Mouse (Mus musculus) retina, postnatal 1 day (tissue): ENCODE data around the gene Fam166b.

ENCODE experiments used
- DNase-seq: peaks from one replicate; pipeline ENCODE4 v3.0.0-alpha.2; 2012

Gene Fam166b

DNA sequence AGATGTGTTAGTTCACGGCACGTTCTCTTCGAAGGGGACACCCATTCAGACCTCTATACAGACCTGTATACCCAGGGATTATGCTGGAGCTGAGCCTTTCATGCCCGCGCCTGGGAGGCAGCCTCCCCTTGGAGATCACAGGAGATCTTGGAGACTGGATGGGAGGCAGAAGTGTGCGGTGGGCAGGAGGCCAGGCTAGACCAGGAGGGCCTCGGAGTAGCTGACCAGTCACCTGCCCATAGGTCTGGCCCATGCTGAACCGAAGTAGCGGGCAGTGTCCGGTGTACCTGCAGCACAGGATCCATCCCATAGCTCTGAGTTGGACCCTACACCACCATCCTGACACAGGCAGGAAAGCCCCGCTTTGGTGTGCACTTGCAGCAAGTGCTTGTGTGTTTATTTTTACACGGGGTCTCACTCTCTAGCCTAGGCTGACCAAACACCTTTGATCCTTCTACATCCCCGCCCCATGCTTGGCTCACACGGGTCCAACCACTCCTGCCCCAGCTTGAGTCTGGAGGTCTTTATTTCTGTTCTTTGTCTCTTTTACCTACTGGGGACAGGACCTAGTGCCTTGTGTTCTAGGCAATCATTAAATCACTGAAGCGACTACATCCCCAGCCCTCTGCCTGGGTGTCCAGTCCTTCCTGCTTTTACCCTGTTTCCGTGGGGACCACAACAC lies 613 bp downstream of the Fam166b start:
- DNase-seq = no peak

DNA sequence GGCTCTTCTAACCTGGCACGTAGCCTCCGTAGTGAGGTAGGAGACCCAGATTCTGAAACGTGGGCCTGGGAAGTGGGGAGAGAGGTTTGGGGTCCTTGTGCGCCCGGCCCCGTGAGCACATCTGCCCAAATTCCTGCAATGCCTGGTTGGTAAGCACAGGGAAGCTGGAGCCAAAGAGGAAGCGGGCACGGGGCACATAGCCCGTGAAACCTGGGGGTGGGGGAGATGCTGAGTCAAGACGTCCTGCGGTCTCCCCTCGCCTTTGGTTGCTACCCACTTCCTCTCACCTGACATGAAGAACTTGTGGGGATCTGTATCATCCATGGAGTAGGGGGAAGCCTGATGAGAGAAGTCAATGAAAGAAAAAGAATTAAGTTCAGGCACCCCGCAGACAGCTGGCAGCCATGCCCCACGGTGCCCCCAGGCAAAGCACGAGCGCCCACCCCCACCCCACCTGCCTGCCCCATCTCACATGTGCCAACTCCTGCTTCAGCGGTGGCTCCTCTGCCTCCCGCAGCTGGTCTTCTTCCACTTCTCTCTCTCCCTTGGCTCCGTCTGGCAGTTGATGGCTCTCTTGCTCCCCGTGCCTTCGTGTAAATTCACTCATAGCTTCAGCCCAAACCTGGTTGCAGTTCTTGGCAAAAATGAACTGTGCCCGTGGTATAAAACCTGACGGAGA lies 1.3 kb downstream of the Fam166b start:
- peak; percentile 19 for DNase-seq

DNA sequence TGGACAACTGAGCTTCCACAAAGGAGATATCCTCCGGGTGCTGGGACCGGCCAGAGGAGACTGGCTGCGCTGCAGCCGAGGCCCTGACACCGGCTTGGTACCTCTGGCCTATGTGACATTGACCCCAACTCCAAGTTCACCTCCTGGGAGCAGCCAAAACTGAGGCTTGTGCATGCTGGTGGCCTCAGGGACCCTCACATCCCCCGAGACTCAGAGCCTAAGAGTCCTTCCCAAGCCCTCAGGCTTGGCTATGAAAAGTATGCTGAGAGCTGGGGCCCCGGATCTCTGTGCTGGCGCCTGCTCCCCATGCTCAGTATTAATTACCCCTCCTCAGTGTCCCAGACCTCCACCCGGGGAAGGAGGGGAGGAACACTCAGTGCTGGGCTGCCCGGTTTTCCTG lies 2.4 kb downstream of the Fam166b start:
- no peak for DNase-seq

DNA sequence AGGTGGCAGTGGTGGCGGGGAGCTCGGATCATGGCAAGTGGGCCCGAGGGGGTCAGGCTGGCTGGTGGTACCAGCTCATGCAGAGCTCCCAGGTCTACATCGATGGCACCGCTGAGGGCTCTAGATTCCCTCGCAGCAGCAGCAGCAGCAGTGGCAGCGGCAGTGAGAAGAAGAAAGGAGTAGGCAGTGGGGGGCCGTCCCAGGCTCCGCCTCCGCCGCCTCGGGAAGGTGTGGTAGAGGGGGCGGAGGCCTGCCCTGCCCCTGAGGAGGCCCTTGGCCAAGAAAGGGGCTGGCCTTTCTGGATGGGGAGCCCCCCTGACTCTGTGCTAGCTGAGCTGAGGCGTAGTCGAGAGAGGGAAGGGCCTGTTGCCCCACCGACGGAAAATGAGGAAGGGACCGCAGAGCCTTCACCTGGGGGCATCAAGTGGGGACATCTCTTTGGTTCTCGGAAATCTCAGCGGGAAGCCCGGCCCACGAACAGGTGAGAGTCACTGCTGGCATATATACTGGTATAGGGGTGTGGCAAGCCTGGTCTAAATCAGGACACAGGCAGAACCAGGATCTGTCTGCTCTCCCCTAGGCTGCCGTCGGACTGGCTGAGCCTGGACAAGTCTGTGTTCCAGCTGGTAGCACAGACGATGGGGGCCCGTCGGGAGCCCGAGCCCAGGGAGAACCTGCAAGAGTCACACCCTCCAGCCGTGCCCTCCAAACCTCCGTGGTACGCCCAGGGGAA lies 3.1 kb downstream of the Fam166b start:
- peak; percentile 17 for DNase-seq

DNA sequence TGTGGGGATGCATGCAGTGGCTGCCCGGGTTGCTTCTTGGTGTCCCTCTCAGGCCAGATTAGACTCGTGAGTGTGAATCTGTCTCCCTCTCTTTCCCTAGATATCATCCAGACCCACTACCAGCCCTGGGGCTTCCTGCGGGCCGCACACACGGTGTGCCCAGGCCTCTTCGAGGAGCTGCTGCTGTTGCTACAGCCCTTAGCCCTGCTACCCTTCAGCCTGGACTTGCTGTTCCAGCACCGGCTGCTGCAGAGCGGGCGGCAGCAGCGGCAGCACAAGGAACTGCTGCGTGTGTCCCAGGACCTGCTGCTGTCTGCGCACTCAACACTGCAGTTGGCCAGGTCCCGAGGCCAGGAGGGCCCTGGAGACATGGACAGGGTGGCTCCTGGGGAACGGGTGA lies 3.7 kb downstream of the Fam166b start:
- no peak for DNase-seq

DNA sequence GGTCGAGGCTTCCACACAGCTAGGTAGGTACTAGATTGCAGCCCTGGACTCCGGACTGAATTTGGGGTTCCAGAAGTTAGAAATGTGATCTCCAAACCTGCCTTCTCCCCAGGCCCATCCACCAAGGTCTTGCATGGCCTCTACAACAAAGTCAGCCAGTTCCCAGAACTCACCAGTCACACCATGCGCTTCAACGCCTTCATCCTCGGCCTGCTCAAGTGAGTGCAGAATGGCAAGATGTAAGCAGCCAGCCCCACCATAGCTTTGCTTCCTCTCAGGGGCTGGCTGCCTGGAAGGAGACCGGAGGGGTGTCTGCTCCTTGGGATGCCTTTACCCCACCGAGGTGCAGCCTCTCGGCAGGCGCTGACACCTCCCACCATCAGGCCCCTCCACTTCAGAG lies 4.9 kb downstream of the Fam166b start:
- no peak for DNase-seq

DNA sequence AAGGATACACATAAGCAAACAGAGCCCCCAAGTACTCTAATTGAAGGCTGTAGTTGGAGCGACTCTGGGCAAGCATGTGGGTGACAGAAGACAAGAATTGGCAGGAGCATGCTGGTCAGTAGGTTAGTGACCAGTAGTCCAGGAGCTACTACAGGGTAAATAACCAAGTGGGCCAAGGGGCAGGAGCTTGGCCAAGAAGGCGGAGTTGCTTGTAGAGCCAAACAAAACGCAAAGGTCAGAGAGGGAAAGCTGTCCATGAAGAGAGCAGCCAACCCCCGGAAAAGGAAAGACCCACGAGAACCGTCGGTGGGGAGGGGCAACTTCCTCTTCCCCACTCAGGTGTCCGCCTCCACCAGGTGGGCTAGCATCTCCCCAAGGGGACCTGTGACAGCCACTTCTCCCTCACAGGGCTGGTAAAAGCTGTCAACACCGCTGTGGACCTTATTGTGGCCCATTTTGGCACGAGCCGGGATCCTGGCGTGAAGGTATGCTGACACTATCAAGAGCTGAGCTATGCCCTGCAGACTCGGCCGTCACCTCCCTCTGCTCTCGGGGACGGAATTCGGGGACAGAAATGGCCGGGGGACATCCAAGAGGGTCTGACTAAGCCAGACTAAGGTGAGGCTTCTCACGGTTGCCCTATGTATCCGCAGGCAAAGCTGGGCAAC lies 5.5 kb downstream of the Fam166b start:
- no peak for DNase-seq

DNA sequence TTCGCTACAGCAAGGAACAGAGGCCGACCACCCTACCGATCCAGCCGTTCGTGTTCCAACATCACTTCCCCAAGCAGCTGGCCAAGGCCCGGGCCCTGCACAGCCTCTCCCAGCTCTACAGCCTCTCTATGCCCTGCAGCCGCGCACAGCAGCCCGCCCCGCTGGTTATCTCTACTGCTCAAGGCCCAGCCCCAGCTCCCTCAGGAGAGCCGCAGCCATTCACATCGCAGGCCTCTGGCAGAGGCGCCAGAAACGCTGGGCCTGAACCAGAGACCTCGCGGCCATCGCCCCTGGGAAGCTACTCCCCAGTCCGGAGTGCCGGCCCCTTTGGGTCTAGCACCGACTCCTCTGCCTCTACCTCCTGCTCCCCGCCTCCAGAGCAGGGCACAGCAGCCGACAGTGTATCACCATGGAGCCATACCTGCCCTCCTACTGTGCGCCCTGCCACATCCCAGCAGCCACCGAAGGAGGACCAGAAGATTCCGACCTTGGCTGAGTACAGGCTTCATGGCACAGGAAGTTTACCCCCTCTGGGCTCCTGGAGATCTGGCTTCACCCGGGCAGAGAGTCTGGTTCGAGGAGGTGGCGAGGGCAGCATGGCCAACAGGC lies 7.2 kb downstream of the Fam166b start:
- no peak for DNase-seq

DNA sequence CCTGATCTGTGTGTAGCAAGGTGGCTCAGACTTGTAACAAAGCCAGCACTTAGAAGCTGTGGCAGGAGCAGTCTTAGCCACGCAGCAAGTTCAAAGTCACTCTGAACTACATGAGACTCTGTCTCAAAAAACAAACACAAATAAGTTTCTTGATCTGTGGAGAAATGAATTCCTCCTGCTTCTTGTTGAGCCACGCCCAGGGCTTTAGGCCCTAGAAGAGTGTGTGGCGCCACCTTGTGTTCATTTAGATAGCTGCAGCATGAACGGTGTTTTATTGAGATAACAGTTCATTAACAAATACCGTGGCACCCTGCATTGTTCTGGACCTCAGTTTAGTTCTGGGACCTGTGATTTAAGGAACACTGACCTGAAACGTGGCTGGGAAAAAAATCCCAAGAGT lies 8.6 kb downstream of the Fam166b start:
- peak; percentile 86 for DNase-seq

DNA sequence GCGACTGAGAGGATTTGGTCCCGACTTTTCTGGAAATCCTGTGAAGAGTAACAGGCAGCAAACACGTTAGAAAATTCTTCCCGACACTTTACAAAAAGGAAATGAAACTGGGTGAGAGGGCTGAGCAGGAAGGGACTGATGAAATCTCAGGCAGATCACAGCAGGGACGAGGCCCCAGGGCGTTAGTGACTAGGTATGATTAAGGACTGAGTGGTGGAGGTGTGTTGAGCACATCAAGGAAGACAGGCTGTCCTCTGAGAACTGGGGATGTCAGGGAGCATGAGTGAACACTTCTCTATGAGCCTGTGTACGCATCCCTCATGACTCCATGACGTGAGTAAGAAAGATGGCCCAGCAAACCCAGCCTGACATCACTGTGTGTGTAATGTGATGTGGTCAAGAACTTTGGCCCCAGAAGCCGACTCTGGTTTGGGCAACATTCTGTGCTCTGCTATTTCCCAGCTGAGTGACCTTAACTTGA lies 9.1 kb downstream of the Fam166b start:
- no peak for DNase-seq

DNA sequence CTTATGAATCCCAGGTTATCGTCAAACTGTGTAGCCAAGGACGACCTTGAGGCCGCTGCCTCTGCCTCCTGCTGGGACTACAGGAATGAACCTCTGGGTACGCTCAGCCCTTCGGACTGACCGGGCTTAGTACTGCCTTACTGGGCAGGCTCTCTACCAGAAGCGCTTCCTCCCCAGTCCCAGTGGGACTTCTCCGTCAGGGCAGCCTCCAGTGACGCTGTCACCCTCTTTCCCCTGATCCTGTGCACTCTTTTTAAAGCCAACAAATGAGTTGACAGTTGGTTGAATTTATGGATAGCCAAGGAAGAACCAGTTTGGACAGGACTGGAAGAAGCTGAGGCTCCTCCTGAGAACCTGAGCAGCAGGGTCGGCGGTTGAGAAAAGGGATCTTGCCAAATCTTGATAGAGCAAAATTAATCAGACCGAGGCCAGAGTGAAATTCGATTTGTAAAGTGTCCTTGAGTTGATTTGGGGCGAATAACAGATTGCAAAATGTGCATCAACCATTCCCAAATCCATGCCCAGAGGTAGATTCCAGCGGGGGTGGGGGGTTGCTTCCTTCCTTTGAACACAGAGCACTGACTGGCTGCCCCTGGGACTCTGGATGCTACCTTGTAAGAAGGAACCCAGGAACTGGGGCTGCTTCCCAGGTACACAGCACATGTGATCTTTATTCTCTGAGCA lies 9.8 kb downstream of the Fam166b start:
- no peak for DNase-seq

DNA sequence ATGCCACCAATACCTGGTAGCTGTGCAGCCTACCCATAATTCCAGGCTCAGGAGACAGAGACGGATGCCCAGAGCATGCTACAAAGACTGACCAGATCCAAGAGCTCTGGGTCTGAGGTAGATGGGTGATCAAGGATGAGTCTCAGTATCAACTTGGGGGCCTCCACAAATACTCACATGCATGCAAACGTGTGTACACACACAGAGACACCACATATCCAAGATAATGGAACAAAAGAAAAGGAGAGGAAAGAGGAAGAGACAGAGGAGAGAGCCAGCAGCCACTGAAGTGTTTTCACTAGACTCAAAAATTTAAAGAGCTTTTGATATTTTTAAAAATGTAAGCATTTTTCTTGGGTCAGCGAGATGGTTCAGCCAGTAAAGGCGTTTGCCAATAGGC lies 10.5 kb downstream of the Fam166b start:
- DNase-seq = no peak

DNA sequence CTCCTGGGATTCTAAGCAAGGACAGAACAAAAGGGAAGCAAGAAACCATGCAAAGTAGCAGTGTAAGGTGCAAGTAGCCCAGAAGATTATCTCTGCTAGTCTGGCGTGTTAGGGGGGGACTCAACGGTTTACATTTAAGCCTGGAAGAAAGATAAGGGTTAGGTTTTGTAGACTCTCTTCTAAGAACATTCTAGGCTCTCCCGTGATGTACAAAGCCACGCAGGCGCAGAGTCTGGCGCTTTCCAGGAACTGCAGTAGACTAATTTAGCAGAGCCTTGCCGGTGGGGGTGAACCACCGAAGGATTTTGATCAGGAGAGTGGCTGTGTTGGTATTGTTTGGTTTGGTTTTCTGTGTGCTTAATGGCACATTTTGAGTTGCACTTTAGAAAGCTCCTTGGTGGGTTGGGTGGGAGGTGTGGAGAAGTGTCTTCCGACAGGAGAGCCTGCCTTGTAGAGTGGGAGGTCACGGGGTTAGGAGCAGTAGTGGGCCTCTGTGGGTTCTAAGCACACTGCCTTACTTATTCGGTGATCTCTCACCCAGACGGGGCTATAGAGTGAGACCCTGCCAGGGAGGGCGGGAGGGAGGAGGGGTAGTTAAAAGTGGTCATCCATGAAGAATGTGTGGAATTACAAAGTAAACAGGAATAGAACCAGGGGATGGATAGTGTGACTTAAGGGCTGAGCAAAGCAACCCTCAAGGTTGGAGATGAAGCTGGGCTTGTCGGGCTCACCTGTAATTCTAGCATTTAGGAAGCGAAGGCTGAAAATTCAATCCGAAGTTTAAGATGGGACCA lies 11.5 kb downstream of the Fam166b start:
- no peak for DNase-seq

DNA sequence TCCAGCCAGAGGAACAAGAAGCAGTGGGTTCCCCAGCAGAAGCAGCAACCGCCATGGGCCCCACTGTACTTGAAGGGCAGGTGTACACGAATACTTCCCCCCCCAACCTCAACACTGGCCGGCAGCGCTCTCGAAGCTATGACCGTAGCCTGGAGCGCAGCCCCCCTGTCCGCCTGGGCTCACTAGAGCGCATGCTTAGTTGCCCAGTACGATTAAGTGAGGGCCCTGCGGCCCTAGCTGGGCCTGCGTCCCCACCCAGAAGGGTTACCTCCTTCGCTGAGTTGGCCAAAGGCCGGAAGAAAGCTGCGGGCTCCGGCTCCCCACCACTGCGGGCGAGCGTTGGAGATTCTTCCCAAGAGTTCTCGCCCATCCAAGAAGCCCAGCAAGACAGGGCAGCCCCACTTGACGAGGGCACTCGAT lies 12.9 kb downstream of the Fam166b start:
- DNase-seq = no peak

DNA sequence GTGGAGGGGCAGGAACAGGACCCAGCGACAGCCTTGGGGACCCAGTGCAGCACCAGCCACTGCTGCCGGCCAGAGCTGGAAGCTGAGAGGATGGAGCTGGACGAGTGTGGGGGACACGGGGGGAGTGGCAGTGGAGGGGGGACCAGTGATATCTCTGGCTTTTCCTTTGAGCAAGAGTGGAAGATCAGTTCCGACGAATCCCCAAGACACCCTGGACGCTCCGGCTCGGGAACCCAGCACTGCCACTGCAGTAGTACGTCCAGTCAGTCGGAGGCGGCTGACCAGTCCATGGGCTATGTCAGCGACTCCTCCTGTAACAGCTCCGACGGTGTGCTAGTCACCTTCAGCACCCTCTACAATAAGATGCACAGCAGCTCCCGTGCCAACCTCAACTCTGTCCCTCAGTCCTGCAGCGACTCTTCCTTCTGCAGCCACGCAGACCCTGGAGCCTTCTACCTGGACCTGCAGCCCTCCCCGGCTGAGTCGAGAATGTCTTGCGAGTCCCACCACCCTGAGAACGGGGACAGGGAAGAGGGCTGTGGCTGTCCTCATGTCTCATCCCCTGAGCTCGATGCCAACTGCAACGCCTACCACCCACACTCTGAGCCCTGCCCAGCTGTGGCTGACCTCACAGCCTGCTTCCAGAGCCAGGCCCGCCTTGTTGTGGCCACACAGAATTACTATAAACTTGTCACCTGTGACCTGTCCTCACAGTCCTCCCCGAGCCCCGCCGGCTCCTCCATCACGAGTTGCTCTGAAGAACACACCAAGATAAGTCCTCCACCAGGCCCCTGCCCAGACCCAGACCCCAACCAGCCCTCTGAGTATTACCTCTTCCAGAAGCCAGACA lies 13.5 kb downstream of the Fam166b start:
- DNase-seq = no peak

DNA sequence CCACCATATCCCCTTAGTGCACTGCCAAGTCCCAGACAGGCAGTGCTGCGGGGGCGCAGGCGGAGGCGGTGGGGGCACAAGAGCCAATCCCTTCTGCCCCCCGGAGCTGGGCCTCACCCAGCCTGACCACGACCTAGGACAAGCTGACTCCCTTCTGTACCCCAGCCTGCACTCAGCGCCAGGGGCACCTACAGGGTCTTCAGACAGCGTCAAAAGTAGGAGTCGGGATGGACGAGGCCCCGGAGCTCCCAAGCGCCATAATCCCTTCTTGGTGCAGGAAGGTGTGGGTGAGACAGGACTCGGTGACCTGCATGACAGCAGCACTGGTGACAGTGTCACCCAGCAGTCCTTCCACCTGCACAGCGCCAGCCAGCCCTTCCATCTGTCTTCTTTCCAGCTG lies 14.2 kb downstream of the Fam166b start:
- DNase-seq = no peak

DNA sequence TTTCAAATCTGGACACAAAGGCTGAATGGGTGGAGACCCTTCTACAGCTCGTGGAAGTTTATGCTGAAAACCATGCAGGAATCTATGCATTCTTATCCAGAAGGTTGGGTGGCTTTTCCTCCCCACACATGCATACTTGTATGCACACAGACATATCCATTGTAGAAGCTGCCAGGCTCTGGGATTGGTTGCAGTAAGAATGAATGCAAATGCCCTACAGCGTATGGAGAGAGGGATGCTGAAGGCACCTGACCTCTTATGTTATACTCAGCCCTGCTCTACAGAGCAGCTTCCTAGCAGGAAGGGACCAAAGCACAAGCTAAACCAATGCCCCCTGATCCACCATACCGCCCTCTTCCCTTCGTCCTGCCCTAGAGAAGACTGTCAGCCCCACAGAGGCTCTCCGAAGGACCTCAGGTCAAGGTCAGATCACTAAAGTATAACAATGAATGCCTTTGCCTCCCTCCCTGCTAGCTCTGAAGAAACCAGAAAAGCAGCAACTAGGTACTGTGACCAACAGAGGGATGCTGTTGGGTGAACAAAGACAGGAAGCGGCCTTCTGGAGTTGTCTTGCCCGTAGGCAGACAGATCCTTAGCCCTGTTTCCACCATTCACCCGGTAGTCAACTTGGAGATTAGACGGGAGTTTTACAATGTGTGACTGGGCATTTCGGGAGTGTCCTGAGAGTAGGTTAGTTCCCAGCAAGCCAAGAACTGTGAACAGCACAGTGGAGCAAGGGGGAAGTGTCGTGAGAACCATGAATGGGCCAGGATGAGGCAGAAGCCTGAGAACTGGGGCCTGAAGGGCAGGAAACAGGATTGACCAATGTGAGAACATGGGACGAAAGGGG lies 21.6 kb downstream of the Fam166b start:
- DNase-seq = peak; percentile 55

DNA sequence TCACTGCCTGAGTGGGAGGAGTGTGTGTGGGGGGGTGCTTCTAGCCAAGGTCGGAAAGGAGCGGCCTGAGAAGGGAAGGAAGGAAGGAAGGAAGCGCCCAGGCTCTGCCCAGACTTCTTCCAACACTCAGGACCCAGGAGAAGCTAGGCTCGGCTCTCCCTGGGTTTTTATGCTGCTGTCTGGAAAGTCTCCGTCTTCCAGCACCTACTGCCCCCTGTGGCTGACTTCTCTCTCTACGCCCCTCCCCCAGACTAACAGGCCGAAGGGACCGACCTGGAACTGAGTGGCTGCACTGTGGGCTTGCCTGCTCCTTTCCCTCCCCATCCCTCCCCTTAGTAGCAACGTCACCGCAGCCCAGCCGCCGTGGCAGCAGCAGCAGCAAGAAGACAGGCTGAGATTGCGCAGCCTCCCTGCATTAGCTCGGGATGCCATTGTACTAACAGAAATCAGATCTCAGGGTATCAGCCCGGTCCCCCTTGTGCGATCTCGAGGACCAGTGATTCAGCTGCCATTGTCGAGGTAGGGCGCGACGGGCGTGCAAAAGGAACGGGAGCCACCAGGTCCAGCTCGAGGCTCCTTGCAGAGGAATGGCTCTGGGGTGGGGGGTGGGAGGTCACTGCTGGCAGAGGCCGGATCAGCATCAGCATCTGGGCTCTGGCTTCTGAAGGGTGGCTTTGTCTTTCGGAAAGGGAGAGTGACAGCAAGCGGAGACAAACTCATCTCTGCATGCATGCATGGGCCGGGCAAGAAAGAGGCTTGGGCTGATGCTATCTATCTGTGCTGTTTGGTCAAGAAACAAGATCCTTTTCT lies 22.6 kb downstream of the Fam166b start:
- peak; percentile 93 for DNase-seq

DNA sequence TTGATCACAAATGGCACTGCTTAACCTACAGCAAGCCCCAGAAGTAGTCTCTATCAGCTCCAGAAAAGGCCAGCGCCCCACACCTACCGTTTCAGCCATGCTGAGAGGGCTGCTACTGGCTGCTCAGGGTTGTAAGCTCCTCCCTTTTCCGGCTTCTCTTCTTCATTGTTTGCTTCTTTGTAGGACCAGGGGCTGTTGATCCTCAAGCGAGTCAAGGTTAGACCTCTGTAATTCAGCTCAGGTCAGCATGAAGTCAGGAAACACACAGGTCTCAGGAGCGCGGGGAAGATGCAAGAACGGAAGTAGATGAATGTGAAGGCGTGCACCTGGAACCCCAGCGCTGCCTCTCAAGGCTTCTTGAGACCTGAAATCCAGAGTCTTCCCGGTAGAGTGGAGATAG lies 24.2 kb downstream of the Fam166b start:
- DNase-seq = no peak
